Mouse (Mus musculus) ZHBTc4 (cell line): ENCODE results near the gene Phf14.

Experiments used
- DNase-seq: peaks from one replicate; pipeline ENCODE4 v3.0.0-alpha.2; 2011; ENCODE audit warnings: low read depth, low spot score

The Phf14 gene

DNA sequence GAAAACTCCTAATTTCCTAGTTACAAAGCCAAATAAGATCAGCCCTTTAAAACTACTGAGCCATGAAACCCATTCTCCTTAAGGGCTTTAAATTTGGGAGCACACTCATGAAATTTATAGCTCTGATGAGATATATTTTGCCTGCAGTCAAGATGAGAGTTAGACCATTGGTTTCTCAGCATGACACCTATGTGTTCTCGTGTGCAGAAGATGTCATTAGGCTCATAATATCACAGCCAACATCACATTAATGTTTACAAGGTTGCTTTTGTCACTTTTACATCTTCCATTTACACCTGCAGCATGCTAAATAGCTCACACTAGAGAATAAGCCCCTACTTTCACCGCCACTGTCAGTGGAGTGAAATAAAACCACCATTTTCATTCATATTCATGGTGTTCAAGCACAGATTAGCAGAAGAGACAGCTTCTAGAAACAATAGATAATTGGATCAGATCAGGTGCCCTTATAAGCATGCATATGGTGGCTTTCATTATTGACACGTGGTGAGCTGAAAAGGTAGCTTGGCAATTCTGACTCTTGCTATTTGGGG lies 181.9 kb downstream of the Phf14 start:
- DNase-seq: no peak

GRCm38 (mm10) chr6:12095716-12096115 lies 188.1 kb downstream of the Phf14 start:
- DNase-seq: no peak

DNA sequence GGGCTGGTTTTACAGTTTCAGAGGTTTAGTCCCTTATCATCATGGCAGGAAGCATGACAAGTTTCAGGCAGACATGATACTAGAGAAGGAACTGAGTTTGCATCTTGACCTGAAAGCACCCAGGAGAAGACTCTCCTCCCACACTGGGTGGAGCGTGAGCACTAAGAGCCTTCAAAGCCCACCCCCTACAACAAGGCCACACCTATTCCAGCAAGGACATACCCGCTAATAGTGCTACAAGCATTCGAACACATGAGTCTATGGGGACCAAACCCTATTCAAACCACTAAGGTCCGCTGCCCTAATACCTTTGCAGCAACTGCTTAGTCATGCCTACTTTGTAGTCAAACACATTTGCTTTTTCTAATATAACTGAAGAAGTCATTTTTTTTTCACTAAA lies 189.5 kb downstream of the Phf14 start:
- DNase-seq: peak; percentile 75

DNA sequence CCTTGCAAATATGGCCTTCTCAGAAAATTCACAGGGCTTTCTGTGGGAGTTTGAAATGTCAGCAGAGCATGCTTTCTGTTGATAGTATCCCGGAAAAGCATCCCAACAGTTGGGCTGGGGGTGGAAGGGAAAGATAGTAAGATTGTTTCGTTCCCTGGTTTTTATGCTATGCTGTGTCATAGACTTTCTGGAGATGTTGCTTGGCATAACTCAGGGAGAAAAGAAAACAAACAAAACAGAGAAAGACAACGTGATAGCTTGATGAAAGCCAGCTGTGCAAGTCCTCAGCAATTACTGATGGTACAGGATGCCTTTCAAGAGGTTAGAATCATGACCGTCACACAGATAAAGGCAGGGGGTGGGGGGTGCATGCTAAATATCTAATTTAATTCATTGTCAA lies 197.5 kb downstream of the Phf14 start:
- no peak for DNase-seq

DNA sequence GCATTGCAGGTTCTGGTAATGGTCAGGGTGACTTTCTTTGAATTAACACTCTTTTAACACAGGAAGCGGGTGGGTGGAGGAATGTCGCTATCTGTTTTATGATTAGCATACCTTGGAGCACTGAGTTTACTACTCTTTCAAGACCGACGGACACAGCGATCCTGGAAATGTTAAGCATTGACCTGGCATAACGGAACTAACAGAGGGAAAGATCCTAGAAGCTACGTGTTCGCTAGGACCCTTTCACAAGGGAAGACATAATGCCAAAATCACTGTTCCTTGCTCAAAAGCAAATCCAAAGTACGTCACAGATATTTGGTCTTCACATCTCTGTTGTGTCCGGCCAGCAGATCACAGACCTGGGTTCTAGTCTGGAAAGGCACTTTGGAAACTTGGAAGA lies 199.7 kb downstream of the Phf14 start:
- DNase-seq: peak; percentile 73

DNA sequence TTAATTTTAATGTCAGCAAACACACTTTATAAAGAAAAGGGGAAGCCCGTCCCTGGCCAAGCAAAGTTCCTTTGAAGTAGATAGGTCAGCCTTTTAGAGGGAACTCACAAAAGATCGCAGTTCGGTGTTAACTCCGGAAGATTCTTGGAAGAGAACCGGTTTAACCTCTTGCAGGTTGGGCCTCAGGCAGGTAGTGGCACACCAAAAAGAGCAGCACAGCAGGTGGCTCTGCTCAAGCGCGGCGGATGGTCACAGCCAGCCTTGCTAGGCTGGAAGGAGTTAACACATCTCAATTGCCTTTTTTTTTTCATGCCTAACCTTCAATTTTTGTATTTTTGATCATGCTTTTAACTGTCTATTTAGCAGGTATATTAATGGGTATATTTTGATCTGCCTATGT lies 200.2 kb downstream of the Phf14 start:
- DNase-seq: peak; percentile 75

- DNase-seq: no peak
These were observed 209.6 kb downstream of the Phf14 start for GRCm38 (mm10) chr6:12116926-12117818.

- no peak for DNase-seq
These were observed 210.4 kb downstream of the Phf14 start for GRCm38 (mm10) chr6:12117819-12118570.

- DNase-seq: no peak
These were observed 215.2 kb downstream of the Phf14 start for GRCm38 (mm10) chr6:12122759-12123158.

GRCm38 (mm10) chr6:12125031-12125803 lies 217.6 kb downstream of the Phf14 start:
- peak; percentile 80 for DNase-seq

- DNase-seq: peak; percentile 90
These were observed 219.0 kb downstream of the Phf14 start for GRCm38 (mm10) chr6:12126601-12127000.

GRCm38 (mm10) chr6:12127287-12127686 lies 219.7 kb downstream of the Phf14 start:
- DNase-seq: no peak
